Mouse (Mus musculus): ENCODE measurements around the gene Dock1.

Gene Dock1

GRCm38 (mm10) chr7:135195631-135196030 lies 525.2 kb downstream of the Dock1 start:
- DNase-seq, result no peak

- no peak for DNase-seq
Observed at GRCm38 (mm10) chr7:135196828-135197227, 526.4 kb downstream of the Dock1 start.

- DNase-seq, result no peak
Observed at GRCm38 (mm10) chr7:135203920-135204319, 533.5 kb downstream of the Dock1 start.

GRCm38 (mm10) chr7:135205111-135205510 lies 534.7 kb downstream of the Dock1 start:
- DNase-seq, result no peak

GRCm38 (mm10) chr7:135208947-135209567 lies 538.6 kb downstream of the Dock1 start:
- no peak for DNase-seq

GRCm38 (mm10) chr7:135210296-135210695 lies 539.8 kb downstream of the Dock1 start:
- no peak for DNase-seq

GRCm38 (mm10) chr7:135210831-135211230 lies 540.4 kb downstream of the Dock1 start:
- no peak for DNase-seq

GRCm38 (mm10) chr7:135212505-135212904 lies 542.1 kb downstream of the Dock1 start:
- DNase-seq, result no peak

GRCm38 (mm10) chr7:135221475-135221874 lies 551.0 kb downstream of the Dock1 start:
- no peak for DNase-seq
